Mouse (Mus musculus) lung, adult 18-20 months (tissue): ENCODE data around the gene Bahd1.
A peak's percentile ranks its signal among the peaks of the same experiment; 100 is the strongest.

Experiments
- DNase-seq, 2 experiments: peaks; one replicate each; pipeline ENCODE4 v3.0.0; 2022; ENCODE audit warnings: mixed read lengths in 2 of 2

Bahd1 gene

GRCm38 (mm10) chr2:118948818-118949217 is 48.6 kb downstream of the Bahd1 start:
- no peak for DNase-seq

DNA sequence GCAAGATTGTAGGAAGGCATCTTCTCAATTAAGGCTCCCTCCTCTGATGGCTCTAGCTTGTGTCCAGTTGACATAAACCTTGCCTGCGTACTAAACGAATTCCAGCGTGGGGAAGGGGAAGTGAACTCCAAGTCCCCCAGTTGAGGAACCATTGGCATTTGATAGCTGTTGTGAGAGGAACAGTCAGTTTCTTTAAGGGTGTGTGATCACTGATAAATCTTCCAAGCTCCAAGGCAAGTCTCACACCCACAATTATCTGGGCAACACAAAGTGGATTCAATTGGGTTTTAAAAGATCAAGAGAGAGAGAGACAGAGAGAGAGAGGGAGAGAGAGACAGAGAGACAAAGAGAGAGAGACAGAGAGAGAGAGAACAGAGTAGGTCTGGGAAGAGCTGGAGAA is 49.5 kb downstream of the Bahd1 start:
- DNase-seq: no peak

DNA sequence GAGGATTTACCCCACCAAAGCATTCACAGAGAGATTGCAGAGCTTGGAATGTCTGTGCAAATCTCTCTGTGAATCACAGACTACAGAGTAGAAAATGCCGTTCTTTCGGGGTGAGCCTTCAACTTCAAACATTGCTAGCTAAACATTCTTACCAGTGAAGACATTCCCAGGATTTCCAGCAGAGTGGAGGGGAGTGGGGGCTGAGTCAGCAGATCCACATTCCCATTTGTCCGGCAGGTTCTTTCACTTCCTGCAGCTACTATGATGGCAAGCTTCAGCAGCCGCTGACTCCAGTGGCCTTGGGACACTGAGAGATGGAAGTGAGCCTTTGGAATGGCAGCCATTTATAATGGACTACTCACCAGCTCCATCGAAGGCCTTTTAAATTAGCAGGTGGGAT is 56.3 kb downstream of the Bahd1 start:
- no peak for DNase-seq

DNA sequence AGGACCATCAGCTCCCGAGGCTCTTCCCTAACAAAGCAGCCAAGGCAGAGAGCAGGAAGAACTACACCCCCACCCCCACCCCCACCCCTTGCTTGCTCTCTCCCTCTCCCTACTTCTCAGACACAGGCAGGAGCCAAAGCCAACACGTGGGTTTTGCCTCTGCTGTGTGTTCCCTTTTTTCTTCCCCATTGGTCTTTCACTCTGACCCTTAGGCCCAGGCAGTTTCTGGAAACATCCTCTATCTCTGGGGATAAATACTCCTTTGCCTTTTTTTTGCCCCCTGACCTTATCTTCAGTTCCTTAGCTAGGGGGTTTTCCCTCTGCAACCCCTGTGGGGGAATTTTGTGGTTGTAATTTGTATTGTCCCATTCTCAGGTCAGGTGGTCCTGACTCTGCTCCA is 59.5 kb downstream of the Bahd1 start:
- DNase-seq: no peak

GRCm38 (mm10) chr2:118960413-118960812 is 60.2 kb downstream of the Bahd1 start:
- DNase-seq: no peak

- DNase-seq: no peak
Measured at GRCm38 (mm10) chr2:118961546-118961945, 61.4 kb downstream of the Bahd1 start.

GRCm38 (mm10) chr2:118963007-118963675 is 63.0 kb downstream of the Bahd1 start:
- no peak for DNase-seq

- no peak for DNase-seq
Measured at GRCm38 (mm10) chr2:118963676-118964012, 63.5 kb downstream of the Bahd1 start.

- DNase-seq: no peak
Measured at GRCm38 (mm10) chr2:118969585-118970147, 69.5 kb downstream of the Bahd1 start.

DNA sequence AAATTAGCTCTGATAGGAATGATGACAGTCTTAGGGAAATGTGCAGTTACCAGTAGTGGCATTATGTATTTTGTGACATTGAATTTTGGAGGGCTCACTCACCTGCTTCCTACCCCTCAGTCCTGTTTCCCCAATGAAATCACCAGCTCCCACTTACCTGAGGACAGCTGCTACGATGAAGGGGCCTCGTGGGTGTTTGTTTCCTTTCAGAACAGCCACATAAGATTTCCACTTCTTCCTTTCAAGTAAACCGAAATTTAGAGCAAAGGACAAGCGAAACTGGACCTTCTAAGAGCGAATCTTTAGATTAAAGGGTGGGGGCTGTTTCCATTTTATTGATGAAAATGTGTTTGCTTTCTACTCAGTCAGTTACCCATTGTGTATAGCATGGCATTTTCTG is 71.9 kb downstream of the Bahd1 start:
- DNase-seq: no peak

DNA sequence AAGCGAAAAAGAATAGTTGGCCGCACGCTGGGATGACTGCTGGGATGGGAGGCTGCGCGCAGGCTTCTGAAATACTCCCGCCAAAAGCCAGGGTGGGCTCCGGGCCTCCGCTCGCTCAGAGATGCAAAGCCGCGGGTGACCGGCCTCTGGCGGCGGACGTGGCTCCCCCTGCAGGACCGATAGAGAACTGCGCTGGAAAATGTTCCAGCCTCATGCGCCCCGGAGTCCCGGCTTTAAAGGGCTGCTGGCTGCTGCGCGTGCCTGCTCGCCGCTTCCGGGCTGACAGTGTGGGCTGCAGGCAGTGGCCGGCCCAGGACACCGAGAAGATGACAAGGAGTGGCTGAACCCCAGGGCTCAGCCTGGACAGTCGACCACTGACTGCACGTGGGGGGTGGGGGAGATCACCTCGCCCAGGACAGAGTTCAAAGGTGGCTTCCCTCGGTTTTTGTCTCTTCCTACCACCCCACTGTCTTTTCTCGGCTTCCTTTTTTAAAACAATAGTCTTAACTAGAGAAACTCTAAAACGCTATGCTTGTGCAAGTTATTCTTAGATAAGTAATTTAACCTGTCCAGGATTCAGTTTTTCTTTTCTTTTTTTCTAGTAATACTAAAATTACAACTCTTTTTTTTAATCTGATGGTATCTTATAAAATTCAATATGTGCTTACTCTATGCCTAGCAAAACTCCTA is 72.7 kb downstream of the Bahd1 start:
- DNase-seq: peak; percentile 82 to 83
